Mouse (Mus musculus) neural tube, embryonic 14.5 days (tissue): ENCODE results near the gene Grik4. TPM values are rescaled to one million over a fixed set of nuclear protein-coding genes. Genes with fewer than 3 reads are reported as not detected.

Experiments
- ATAC-seq: fragments of 200-750 bp; cut with Nextera tagmentation; 2 replicates; pipeline ENCODE4 v1.8.0; 2017; ENCODE audit warnings: low read depth, mild to moderate bottlenecking, moderate TSS enrichment, moderate library complexity
- H3K27ac ChIP-seq: fragments of 300-500 bp; sonication (generic); 2 replicates; pipeline ENCODE4 v1.5.1; 2014; ENCODE audit warnings: low read depth, mild to moderate bottlenecking, control low read depth, low read length, moderate library complexity, mixed read lengths
- H3K27me3 ChIP-seq: fragments of 300-500 bp; sonication (generic); 2 replicates; pipeline ENCODE4 v1.6.1; 2014; ENCODE audit warnings: low read length; ENCODE audit not compliant: control insufficient read depth, insufficient read depth
- H3K36me3 ChIP-seq: fragments of 300-500 bp; sonication (generic); 2 replicates; pipeline ENCODE4 v1.6.1; 2014; ENCODE audit warnings: low read length, mixed read lengths; ENCODE audit not compliant: control insufficient read depth, insufficient read depth
- H3K4me1 ChIP-seq: fragments of 300-500 bp; sonication (generic); 2 replicates; pipeline ENCODE4 v1.6.1; 2014; ENCODE audit warnings: low read length; ENCODE audit not compliant: control insufficient read depth, insufficient read depth
- H3K4me2 ChIP-seq: fragments of 300-500 bp; sonication (generic); 2 replicates; pipeline ENCODE4 v1.6.1; 2014; ENCODE audit warnings: mild to moderate bottlenecking, low read depth, low read length, control low read depth
- H3K4me3 ChIP-seq: fragments of 300-500 bp; sonication (generic); 2 replicates; pipeline ENCODE4 v1.5.1; 2014; ENCODE audit warnings: low read depth, low read length, control low read depth, mixed read lengths
- H3K9ac ChIP-seq: fragments of 300-500 bp; sonication (generic); replicated peaks from 2 replicates; pipeline ENCODE4 v1.6.1; 2014; ENCODE audit warnings: low read depth, mild to moderate bottlenecking, control low read depth, low read length, mixed read lengths
- H3K9me3 ChIP-seq: fragments of 300-500 bp; sonication (generic); 2 replicates; pipeline ENCODE4 v1.6.1; 2016; ENCODE audit warnings: low read length; ENCODE audit not compliant: control insufficient read depth
- WGBS: fragments of 180-500 bp; shearing (Covaris S2); extraction: QIAGEN DNeasy Blood & Tissue Kit; methylation state at CpG from one replicate; pipeline ENCODE4 v1.1.7; 2014; 5-methylcytosine and 5-hydroxymethylcytosine counted together
- polyA plus RNA-seq: library from polyadenylated mRNA; unstranded; fragments of >200 nt; fragmentation: Nextera tagmentation; extraction: Ambion mirVana; gene quantifications from 2 replicates; pipeline ENCODE4 v1.2.1, GENCODE M21; 2014

The Grik4 gene
- polyA plus RNA-seq, 1 experiment from 2014 or later = 5.6 TPM

- 60% methylated on average over 3 of the region's 3 CpGs for WGBS
- H3K27ac ChIP-seq = no peak overlapping the region
- H3K4me3 ChIP-seq = no peak overlapping the region
- H3K9me3 ChIP-seq = no peaks in the 10 kb centered on the region
- no peaks in the 10 kb centered on the region for H3K36me3 ChIP-seq
- no peaks in the 10 kb centered on the region for H3K27me3 ChIP-seq
- no peak for ATAC-seq
- peaks cover 12% of the 10 kb centered on the region for H3K4me1 ChIP-seq
- no peak overlapping the region for H3K9ac ChIP-seq
- no peak overlapping the region for H3K4me2 ChIP-seq
Observed at GRCm38 (mm10) chr9:42531951-42532350, 412.3 kb downstream of the Grik4 start.

- Histone ChIP-seq H3K4me1 (peaks cover 12% of the 10 kb centered on the region), H3K9me3 (no peaks in the 10 kb centered on the region), H3K36me3 (no peaks in the 10 kb centered on the region), H3K27ac (peak overlapping the region; percentile 78), H3K27me3 (no peaks in the 10 kb centered on the region), H3K4me3 (no peak overlapping the region), H3K9ac (no peak overlapping the region), H3K4me2 (no peak overlapping the region)
- 27% methylated on average over 7 of the region's 7 CpGs for WGBS
- peak; percentile 77 for ATAC-seq
Observed at GRCm38 (mm10) chr9:42530221-42531152, 413.8 kb downstream of the Grik4 start.

- WGBS = 6% methylated on average over 35 of the region's 36 CpGs
- no peaks in the 10 kb centered on the region for H3K36me3 ChIP-seq
Observed at GRCm38 (mm10) chr9:42520587-42521084, 423.7 kb downstream of the Grik4 start.

GRCm38 (mm10) chr9:42518163-42518562, 426.1 kb downstream of the Grik4 start:
- 34% methylated on average over 14 of the region's 14 CpGs for WGBS
- no peak overlapping the region for H3K4me3 ChIP-seq
- no peak for ATAC-seq
- no peak overlapping the region for H3K4me2 ChIP-seq
- no peaks in the 10 kb centered on the region for H3K9me3 ChIP-seq
- peaks cover 11% of the 10 kb centered on the region for H3K4me1 ChIP-seq
- no peak overlapping the region for H3K27ac ChIP-seq
- no peaks in the 10 kb centered on the region for H3K36me3 ChIP-seq
- no peaks in the 10 kb centered on the region for H3K27me3 ChIP-seq
- H3K9ac ChIP-seq = no peak overlapping the region

More at GRCm38 (mm10) chr9:42520587-42521084, 423.7 kb downstream of the Grik4 start:
- Histone ChIP-seq H3K27ac (peak overlapping the region; percentile 48; the same call in 1 of the 2 replicates), H3K9ac (peak overlapping the region; percentile 42; the same call in 1 of the 2 replicates), H3K4me2 (peak overlapping the region; percentile 65), H3K9me3 (no peaks in the 10 kb centered on the region), H3K4me1 (peaks cover 8% of the 10 kb centered on the region), H3K4me3 (peak overlapping the region; percentile 26), H3K27me3 (no peaks in the 10 kb centered on the region)
- peak; percentile 84 for ATAC-seq

- H3K9me3 ChIP-seq = no peaks in the 10 kb centered on the region
- no peak for ATAC-seq
- peaks cover 3% of the 10 kb centered on the region; the same call in 1 of the 2 replicates for H3K4me1 ChIP-seq
- no peak overlapping the region for H3K4me3 ChIP-seq
- no peaks in the 10 kb centered on the region for H3K27me3 ChIP-seq
- no peak overlapping the region for H3K9ac ChIP-seq
- no peak overlapping the region for H3K4me2 ChIP-seq
- no peaks in the 10 kb centered on the region for H3K36me3 ChIP-seq
- 24% methylated on average over 5 of the region's 5 CpGs for WGBS
- H3K27ac ChIP-seq = no peak overlapping the region
Observed at GRCm38 (mm10) chr9:42513159-42513558, 431.1 kb downstream of the Grik4 start.

GRCm38 (mm10) chr9:42512312-42512711, 432.0 kb downstream of the Grik4 start:
- no peaks in the 10 kb centered on the region for H3K27me3 ChIP-seq
- no peak overlapping the region for H3K27ac ChIP-seq
- H3K4me1 ChIP-seq = peaks cover 3% of the 10 kb centered on the region; the same call in 1 of the 2 replicates
- no peaks in the 10 kb centered on the region for H3K9me3 ChIP-seq
- H3K4me2 ChIP-seq = no peak overlapping the region
- no peak overlapping the region for H3K4me3 ChIP-seq
- no peak overlapping the region for H3K9ac ChIP-seq
- 86% methylated on average over 4 of the region's 4 CpGs for WGBS
- no peaks in the 10 kb centered on the region for H3K36me3 ChIP-seq
- ATAC-seq = no peak

- no peak for ATAC-seq
- 73% methylated on average over 7 of the region's 7 CpGs for WGBS
Observed at GRCm38 (mm10) chr9:42508235-42508634, 436.1 kb downstream of the Grik4 start.

GRCm38 (mm10) chr9:42507709-42508108, 436.6 kb downstream of the Grik4 start, which contains the start of gene Tbcel:
Gene Tbcel (minus strand): TSS chr9:42507809.
- 91% methylated on average over 6 of the region's 6 CpGs for WGBS
- Histone ChIP-seq H3K4me2 (no peak within 1 kb of the TSS), H3K36me3 (no peaks in the 10 kb centered on the region), H3K9ac (no peak within 1 kb of the TSS), H3K9me3 (no peaks in the 10 kb centered on the region), H3K27me3 (no peaks in the 10 kb centered on the region), H3K4me3 (no peak within 1 kb of the TSS), H3K4me1 (no peaks in the 10 kb centered on the region), H3K27ac (no peak within 1 kb of the TSS)
- no peak for ATAC-seq

More at GRCm38 (mm10) chr9:42508235-42508634, 436.1 kb downstream of the Grik4 start:
- Histone ChIP-seq H3K9ac (no peak overlapping the region), H3K4me1 (peaks cover 1% of the 10 kb centered on the region; the same call in 1 of the 2 replicates), H3K27ac (no peak overlapping the region), H3K4me2 (no peak overlapping the region), H3K36me3 (no peaks in the 10 kb centered on the region), H3K9me3 (no peaks in the 10 kb centered on the region), H3K4me3 (no peak overlapping the region), H3K27me3 (no peaks in the 10 kb centered on the region)

GRCm38 (mm10) chr9:42507022-42507421, 437.3 kb downstream of the Grik4 start:
- no peak overlapping the region for H3K9ac ChIP-seq
- ATAC-seq = no peak
- 63% methylated on average over 1 of the region's 1 CpGs for WGBS

More at GRCm38 (mm10) chr9:42507022-42507421, 437.3 kb downstream of the Grik4 start:
- Histone ChIP-seq H3K4me3 (no peak overlapping the region), H3K4me2 (no peak overlapping the region), H3K9me3 (no peaks in the 10 kb centered on the region), H3K27ac (no peak overlapping the region), H3K27me3 (no peaks in the 10 kb centered on the region), H3K36me3 (no peaks in the 10 kb centered on the region), H3K4me1 (no peaks in the 10 kb centered on the region)
